Mouse (Mus musculus) forebrain, embryonic 15.5 days (tissue): ENCODE data around the gene Kifc3. TPM values are rescaled to one million over a fixed set of nuclear protein-coding genes. Genes with fewer than 3 reads are reported as not detected.

Experiments
- ATAC-seq: fragments of 200-750 bp; cut with Nextera tagmentation; replicated peaks from 2 replicates; pipeline ENCODE4 v1.8.0; 2017; ENCODE audit warnings: mild to moderate bottlenecking, moderate TSS enrichment, moderate library complexity
- H3K27ac ChIP-seq: fragments of 300-500 bp; sonication (generic); replicated peaks from 2 replicates; pipeline ENCODE4 v1.5.1; 2015; ENCODE audit warnings: mild to moderate bottlenecking, inconsistent platforms
- H3K27me3 ChIP-seq: fragments of 300-500 bp; sonication (generic); 2 replicates; pipeline ENCODE4 v1.6.1; 2015; ENCODE audit warnings: inconsistent platforms
- H3K36me3 ChIP-seq: fragments of 300-500 bp; sonication (generic); 2 replicates; pipeline ENCODE4 v1.6.1; 2015; ENCODE audit warnings: mild to moderate bottlenecking, inconsistent platforms
- H3K4me1 ChIP-seq: fragments of 300-500 bp; sonication (generic); 2 replicates; pipeline ENCODE4 v1.6.1; 2015; ENCODE audit warnings: inconsistent platforms
- H3K4me2 ChIP-seq: fragments of 300-500 bp; sonication (generic); replicated peaks from 2 replicates; pipeline ENCODE4 v1.6.1; 2015; ENCODE audit warnings: mild to moderate bottlenecking, inconsistent platforms
- H3K4me3 ChIP-seq: fragments of 300-500 bp; sonication (generic); 2 replicates; pipeline ENCODE4 v1.5.1; 2015; ENCODE audit warnings: mild to moderate bottlenecking, inconsistent platforms
- H3K9ac ChIP-seq: fragments of 300-500 bp; sonication (generic); replicated peaks from 2 replicates; pipeline ENCODE4 v1.6.1; 2015; ENCODE audit warnings: mild to moderate bottlenecking, inconsistent platforms
- H3K9me3 ChIP-seq: fragments of 300-500 bp; sonication (generic); 2 replicates; pipeline ENCODE4 v1.6.1; 2016; ENCODE audit warnings: inconsistent platforms
- WGBS: fragments of 180-500 bp; shearing (Covaris S2); methylation state at CpG from one replicate; pipeline ENCODE4 v1.1.7; 2015; ENCODE audit warnings: mixed read lengths; 5-methylcytosine and 5-hydroxymethylcytosine counted together
- polyA plus RNA-seq: library from polyadenylated mRNA; unstranded; fragments of >200 nt; fragmentation: Nextera tagmentation; extraction: Ambion mirVana; gene quantifications from 2 replicates; pipeline ENCODE4 v1.2.1, GENCODE M21; 2015

The Kifc3 gene
- polyA plus RNA-seq, 1 experiment from 2014 or later = 20.7 TPM

DNA sequence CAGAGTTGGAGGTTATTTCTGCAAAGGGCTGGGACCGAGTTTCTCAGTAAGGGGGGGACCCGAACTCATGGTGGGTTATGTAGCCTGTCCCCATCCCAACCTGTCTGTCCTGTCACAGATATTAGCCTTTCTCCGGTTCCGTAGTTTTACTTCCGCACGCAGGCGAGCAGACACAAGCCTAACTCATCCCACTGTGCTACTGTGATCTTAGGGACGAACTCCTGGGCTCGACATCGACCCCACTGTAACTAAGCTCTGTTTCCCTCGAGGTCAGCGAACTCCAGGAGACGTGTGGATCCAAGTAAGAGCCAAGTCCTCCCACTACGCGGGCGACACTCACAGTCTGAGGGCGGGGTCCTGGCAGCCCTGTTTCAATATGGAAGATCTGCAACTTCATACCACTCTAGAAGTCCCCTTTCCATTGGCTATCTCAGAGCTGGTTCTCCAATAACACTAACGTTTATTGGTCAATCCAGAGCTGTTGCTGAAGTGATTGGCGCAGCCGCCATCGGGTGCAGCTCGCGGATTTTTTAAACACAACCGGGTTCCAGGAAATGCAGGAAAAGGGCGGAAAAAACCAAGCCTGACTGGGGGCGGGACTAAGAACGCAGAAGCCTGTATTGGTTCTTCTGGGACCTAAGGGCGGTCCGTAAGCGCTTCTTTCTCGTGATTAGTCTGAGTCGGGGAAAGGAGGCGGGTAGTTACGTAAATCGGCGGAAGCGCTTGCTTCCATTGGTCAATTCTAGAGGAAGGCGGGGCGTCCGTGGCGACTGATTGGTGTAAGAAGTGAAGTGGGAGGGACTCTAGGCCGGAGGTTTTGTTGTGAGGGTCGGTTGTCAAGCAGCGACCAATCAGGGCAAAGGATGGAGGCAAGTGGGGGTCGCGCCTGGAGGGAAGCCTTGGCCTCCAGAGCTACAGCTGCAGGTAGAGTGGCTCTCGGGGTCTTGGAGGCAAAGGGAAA is 122.0 kb downstream of the Kifc3 start, which contains the start of gene Katnb1:
TSS of gene Katnb1 (plus strand) at position 806 of the 961 bp plus-strand sequence.
- Histone ChIP-seq H3K4me2 (peak within 1 kb of the TSS; percentile 95), H3K4me1 (peaks cover 27% of the 10 kb centered on the region), H3K9ac (peak within 1 kb of the TSS; percentile 88), H3K27ac (peak within 1 kb of the TSS; percentile 80), H3K27me3 (0 out of 2 replicates have a peak, but pooled peaks cover 3% of the 10 kb centered on the region), H3K36me3 (peaks cover 16% of the 10 kb centered on the region), H3K9me3 (no peaks in the 10 kb centered on the region), H3K4me3 (peak within 1 kb of the TSS; percentile 98)
- WGBS = under 1% methylated on average over 47 of the region's 47 CpGs
- peak; percentile 98 for ATAC-seq

DNA sequence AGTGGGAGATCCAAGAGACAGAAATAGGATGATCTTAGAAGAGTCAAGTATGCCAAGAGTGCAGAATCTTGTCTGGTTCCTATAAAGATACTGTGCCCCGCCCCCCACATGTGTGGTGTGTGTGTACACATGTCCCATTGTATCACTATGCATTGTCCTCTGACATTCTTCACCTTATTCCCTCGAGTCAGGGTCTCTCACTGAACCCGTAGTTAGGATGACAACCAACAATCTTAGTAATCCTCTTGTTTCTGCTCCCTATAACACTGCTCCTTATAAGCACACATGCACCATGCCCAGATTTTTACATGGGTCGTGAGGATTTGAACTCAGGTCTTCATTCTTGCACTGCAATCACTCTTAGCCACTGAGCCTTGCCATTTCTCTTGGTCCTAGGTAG is 123.3 kb downstream of the Kifc3 start:
- 88% methylated on average over 4 of the region's 4 CpGs for whole genome bisulfite sequencing
- no peak for ATAC-seq
- Histone ChIP-seq H3K4me1 (peaks cover 27% of the 10 kb centered on the region), H3K27ac (no peak overlapping the region), H3K4me3 (no peak overlapping the region), H3K4me2 (no peak overlapping the region), H3K9ac (no peak overlapping the region), H3K9me3 (no peaks in the 10 kb centered on the region), H3K27me3 (0 out of 2 replicates have a peak, but pooled peaks cover 3% of the 10 kb centered on the region), H3K36me3 (peaks cover 10% of the 10 kb centered on the region)

DNA sequence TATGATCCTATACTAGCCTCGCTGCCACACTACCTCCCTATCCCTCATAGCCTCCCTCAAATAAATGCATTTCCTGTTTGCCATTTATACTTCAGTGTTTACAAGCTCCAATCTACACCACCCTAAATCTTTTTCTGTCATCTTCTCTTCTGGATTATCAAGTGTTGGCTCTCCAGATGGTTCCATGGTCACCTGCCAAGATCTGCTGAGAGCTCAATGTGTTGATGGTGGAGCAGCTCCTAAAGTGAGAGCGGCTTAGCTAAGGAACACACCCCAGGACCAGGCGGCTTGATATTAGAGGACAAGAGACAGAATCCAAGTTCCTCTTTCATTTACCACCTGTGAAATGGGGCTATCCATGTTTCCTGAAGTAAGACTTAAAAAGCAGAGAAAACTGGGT is 124.6 kb downstream of the Kifc3 start:
- Histone ChIP-seq H3K36me3 (peaks cover 2% of the 10 kb centered on the region; the same call in 1 of the 2 replicates), H3K27me3 (0 out of 2 replicates have a peak, but pooled peaks cover 3% of the 10 kb centered on the region), H3K4me3 (no peak overlapping the region), H3K4me2 (no peak overlapping the region), H3K4me1 (peaks cover 20% of the 10 kb centered on the region), H3K9ac (no peak overlapping the region), H3K27ac (no peak overlapping the region), H3K9me3 (no peaks in the 10 kb centered on the region)
- 84% methylated on average over 3 of the region's 3 CpGs for WGBS
- ATAC-seq = no peak

DNA sequence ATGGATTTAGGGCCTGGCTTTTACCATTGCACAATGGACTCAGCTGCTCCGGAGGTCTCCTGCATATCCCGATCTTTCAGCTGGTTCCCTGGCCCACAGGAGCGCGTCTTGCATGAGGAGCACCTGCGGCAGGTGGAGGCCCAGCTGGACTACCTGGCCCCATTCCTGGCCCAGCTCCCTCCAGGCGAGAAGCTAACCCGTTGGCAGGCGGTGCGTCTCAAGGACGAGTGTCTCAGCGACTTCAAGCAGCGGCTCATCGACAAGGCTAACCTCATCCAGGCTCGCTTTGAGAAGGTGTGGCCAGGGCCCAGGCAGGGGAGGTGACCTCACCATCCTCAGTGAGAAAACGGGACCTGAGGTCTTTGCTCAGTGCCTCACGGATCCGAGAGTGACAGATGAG is 126.5 kb downstream of the Kifc3 start:
- Histone ChIP-seq H3K4me1 (peaks cover 3% of the 10 kb centered on the region), H3K36me3 (no peaks in the 10 kb centered on the region), H3K4me2 (no peak overlapping the region), H3K4me3 (no peak overlapping the region), H3K27me3 (0 out of 2 replicates have a peak, but pooled peaks cover 3% of the 10 kb centered on the region), H3K27ac (no peak overlapping the region), H3K9me3 (no peaks in the 10 kb centered on the region), H3K9ac (no peak overlapping the region)
- ATAC-seq = no peak
- 83% methylated on average over 17 of the region's 17 CpGs for WGBS

DNA sequence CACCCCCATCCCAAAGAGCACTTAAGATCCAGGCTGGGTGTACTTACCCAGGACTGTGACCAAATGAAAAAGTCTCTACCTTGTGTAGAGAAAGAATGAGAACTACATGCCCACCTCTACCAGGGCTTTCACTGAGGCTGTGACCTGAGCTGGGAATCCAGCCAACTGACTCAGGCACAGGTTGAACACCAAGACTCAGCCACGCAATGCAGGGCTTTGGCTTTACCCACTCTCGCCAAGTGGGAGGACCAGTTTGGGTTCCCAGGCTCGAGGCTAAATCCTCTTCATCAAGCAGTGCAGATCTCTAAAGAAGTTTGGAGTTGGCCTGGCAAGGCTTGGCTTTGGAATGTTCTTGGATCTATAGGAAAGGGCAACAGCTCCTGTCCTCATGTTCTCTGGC is 127.1 kb downstream of the Kifc3 start:
- no peak overlapping the region for H3K27ac ChIP-seq

DNA sequence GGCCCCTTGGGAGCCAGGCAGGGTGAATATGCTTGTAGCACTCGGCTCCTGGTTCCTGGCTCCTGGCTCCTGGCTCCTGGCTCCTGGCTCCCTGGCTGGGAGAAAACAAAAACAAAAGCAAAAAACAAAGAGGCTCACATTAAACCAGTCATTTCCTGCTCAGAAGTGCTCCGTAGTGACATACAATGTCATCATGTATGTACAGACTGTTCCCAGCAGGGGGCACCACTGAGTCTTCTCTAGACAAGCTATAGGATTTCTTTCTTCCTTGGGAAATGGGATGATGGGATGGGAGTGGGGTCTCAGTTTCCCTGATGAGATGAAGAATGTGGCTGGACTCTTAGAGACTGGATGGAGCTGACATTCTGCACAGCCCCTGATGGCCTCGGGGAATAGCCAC is 135.0 kb downstream of the Kifc3 start:
- WGBS = 50% methylated on average over 3 of the region's 3 CpGs
- Histone ChIP-seq H3K27ac (no peak overlapping the region), H3K4me3 (no peak overlapping the region), H3K27me3 (no peaks in the 10 kb centered on the region), H3K9me3 (no peaks in the 10 kb centered on the region), H3K4me1 (no peaks in the 10 kb centered on the region), H3K36me3 (no peaks in the 10 kb centered on the region), H3K9ac (no peak overlapping the region), H3K4me2 (no peak overlapping the region)
- ATAC-seq = no peak

More for the DNA sequence above, 127.1 kb downstream of the Kifc3 start:
- H3K9me3 ChIP-seq = no peaks in the 10 kb centered on the region
- WGBS = 77% methylated on average over 3 of the region's 3 CpGs
- H3K27me3 ChIP-seq = 0 out of 2 replicates have a peak, but pooled peaks cover 3% of the 10 kb centered on the region
- no peaks in the 10 kb centered on the region for H3K36me3 ChIP-seq
- H3K4me2 ChIP-seq = no peak overlapping the region
- no peak overlapping the region for H3K9ac ChIP-seq
- no peak overlapping the region for H3K4me3 ChIP-seq
- H3K4me1 ChIP-seq = peaks cover 3% of the 10 kb centered on the region
- ATAC-seq = no peak

DNA sequence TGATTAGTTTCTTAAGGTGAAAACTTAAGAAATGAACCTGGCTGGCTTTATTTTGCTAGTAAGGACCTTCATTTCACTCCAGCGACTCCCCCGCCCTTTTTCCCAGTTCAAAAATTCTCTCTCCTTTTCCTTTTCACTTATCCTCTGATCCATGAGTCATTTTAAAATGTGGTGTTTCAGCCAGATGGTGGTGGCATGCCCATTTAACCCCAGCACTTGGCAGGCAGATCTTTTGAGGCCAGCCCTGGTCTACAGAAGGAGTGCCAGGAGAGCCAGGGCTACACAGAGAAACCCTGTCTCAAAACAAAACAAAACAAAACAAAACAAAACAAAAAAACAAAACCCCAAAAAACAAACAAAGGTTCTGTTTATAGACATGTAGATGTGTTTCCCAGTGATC is 138.1 kb downstream of the Kifc3 start:
- Histone ChIP-seq H3K9me3 (no peaks in the 10 kb centered on the region), H3K4me1 (no peaks in the 10 kb centered on the region), H3K27me3 (no peaks in the 10 kb centered on the region), H3K27ac (no peak overlapping the region), H3K9ac (no peak overlapping the region), H3K36me3 (no peaks in the 10 kb centered on the region), H3K4me3 (no peak overlapping the region), H3K4me2 (no peak overlapping the region)
- ATAC-seq = no peak
- 70% methylated on average over 2 of the region's 2 CpGs for WGBS

DNA sequence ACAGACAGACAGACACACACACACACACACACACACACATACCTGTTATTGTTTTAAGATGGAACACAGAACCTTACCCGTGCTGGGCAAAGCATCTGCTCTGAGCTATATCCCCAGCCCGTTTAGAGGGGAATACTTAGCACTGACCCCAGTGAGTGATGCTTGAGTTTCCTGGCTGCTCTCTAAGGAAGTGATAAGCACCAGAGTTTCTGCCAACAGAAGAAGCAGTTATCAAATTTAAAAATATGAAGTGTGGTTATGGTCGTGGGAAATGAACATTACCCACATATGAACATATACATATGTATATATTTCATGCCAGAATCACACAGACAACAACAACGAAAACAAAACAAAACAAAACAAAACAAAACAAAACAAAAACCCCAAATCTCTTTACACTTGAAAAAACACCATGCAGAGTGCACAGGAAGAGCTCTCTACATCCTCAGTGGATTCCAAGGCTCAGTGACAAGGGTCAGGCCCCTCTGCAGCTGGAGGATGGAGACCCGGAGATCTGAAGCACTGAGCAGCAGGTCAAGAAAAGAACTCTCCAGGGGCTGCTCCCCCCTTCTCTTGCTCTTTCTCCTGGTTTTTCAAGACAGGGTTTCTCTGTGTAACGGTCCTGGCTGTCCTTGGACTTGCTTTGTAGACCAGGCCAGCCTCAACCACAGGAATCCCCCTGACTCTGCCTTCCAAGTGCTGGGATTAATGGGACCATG is 142.6 kb downstream of the Kifc3 start:
- no peak overlapping the region for H3K9ac ChIP-seq
- WGBS = 68% methylated on average over 6 of the region's 6 CpGs
- H3K36me3 ChIP-seq = no peaks in the 10 kb centered on the region
- no peaks in the 10 kb centered on the region for H3K4me1 ChIP-seq
- ATAC-seq = no peak
- no peak overlapping the region for H3K4me2 ChIP-seq
- no peaks in the 10 kb centered on the region for H3K9me3 ChIP-seq
- H3K27me3 ChIP-seq = no peaks in the 10 kb centered on the region
- no peak overlapping the region for H3K4me3 ChIP-seq
- H3K27ac ChIP-seq = no peak overlapping the region

DNA sequence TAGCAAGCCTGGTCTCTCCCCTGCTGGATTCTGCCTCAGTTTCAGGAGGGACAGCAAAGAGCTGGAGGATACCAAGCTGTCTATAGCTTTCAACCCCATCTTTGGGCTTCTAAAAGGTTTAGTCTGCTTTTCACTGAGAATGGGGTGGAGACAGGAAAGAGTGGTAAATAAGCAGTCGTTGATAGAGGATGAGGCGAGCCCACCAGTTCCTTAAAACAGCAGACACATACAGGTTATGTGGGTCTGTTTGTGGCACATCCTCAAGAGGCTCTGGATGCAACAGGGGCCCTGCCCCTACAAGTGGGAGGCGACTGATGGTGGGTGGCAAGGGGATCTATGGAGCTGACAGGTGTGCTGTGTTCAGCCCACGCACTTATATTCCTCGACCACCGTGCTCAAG is 144.0 kb downstream of the Kifc3 start:
- H3K27ac ChIP-seq = no peak overlapping the region
- WGBS = 85% methylated on average over 6 of the region's 6 CpGs

DNA sequence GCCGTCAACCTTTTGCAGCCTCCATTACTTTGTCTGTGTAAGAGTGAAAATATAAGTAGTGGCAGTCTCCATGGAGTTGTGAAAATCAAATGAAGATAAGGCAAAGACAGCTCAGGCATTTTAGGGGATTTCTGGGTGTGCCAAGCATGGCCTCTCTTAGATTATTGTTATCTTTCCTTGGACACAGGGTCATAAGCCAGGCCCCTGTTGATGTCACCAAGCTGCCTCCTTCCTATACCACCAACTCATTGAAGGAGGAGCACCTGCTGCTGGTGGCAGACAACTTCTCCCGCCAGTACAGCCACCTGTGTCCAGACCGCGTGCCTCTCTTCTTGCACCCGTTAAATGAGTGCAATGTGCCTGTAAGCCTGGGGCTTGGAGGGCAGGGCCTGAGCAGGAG is 146.2 kb downstream of the Kifc3 start:
- Histone ChIP-seq H3K9ac (no peak overlapping the region), H3K27ac (no peak overlapping the region), H3K4me2 (no peak overlapping the region), H3K36me3 (no peaks in the 10 kb centered on the region), H3K27me3 (no peaks in the 10 kb centered on the region), H3K9me3 (no peaks in the 10 kb centered on the region), H3K4me1 (no peaks in the 10 kb centered on the region), H3K4me3 (no peak overlapping the region)
- WGBS = 89% methylated on average over 5 of the region's 5 CpGs
- ATAC-seq = no peak

More for the DNA sequence above, 144.0 kb downstream of the Kifc3 start:
- H3K9ac ChIP-seq = no peak overlapping the region
- no peaks in the 10 kb centered on the region for H3K36me3 ChIP-seq
- H3K4me2 ChIP-seq = no peak overlapping the region
- ATAC-seq = no peak
- H3K27me3 ChIP-seq = no peaks in the 10 kb centered on the region
- no peaks in the 10 kb centered on the region for H3K9me3 ChIP-seq
- H3K4me3 ChIP-seq = no peak overlapping the region
- no peaks in the 10 kb centered on the region for H3K4me1 ChIP-seq

DNA sequence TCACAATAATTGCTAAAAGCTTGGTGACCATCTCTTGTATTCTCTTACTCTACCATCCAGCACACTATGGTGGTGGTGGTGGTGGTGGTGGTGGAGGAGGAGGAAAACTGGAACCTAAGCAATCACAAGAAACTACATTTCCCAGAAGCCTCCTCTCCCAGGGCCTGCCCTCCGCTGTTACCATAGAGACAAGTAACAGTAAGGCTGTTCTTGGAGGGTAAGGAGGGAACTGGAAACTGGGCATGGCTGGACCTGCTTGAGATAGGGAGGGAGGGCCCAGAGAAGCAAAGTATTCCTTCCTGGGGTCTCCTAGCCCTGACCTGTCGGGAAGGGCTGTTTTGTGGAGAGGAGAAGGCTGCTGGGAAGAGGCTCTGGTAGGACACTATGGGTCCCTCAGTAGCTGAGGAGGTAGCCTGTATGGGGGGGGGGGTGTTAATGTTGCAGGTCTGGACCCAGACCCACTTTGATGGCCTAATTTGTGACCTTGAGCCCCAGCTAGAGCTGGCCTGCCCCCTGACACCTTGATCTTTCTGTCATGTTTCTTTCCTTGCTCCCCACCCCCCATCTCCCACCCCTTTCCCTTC is 147.6 kb downstream of the Kifc3 start, which contains the start of gene Drc7:
TSS of gene Drc7 (plus strand) at position 177 of the 584 bp plus-strand sequence.
- H3K4me1 ChIP-seq = no peaks in the 10 kb centered on the region
- 10% methylated on average over 2 of the region's 2 CpGs for WGBS
- ATAC-seq = peak; percentile 80
- no peaks in the 10 kb centered on the region for H3K9me3 ChIP-seq
- no peak within 1 kb of the TSS for H3K27ac ChIP-seq
- H3K27me3 ChIP-seq = no peaks in the 10 kb centered on the region
- no peaks in the 10 kb centered on the region for H3K36me3 ChIP-seq
- no peak within 1 kb of the TSS for H3K4me2 ChIP-seq
- H3K9ac ChIP-seq = no peak within 1 kb of the TSS
- H3K4me3 ChIP-seq = no peak within 1 kb of the TSS

DNA sequence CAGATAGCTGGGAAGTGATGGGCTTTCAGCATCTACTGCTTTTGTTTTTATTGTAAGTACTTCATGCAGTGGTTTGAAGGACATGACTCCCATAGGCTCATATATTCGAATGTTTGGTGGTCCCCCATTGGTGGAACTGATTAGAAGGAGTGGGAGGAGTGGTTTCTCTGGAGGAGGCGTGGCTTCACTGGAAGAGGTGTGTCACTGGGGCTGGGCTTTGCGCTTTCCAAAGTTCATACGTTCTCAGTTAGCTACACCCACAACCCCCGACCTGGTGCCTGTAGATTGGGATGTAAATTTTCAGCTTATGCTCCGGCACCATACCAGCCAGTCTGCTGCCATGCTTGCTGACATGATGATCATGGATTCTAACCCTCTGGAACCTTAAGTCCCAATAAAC is 148.2 kb downstream of the Kifc3 start:
- Histone ChIP-seq H3K36me3 (no peaks in the 10 kb centered on the region), H3K4me2 (no peak overlapping the region), H3K27me3 (no peaks in the 10 kb centered on the region), H3K9ac (no peak overlapping the region), H3K4me1 (no peaks in the 10 kb centered on the region), H3K4me3 (no peak overlapping the region), H3K27ac (no peak overlapping the region), H3K9me3 (no peaks in the 10 kb centered on the region)
- WGBS = 59% methylated on average over 6 of the region's 6 CpGs
- 0 out of 2 replicates have a peak, but pooled peaks have one; percentile 41 for ATAC-seq
